Comparison of ENCODE assay signal across 10 mouse cellular contexts in the genomic region with DNA sequence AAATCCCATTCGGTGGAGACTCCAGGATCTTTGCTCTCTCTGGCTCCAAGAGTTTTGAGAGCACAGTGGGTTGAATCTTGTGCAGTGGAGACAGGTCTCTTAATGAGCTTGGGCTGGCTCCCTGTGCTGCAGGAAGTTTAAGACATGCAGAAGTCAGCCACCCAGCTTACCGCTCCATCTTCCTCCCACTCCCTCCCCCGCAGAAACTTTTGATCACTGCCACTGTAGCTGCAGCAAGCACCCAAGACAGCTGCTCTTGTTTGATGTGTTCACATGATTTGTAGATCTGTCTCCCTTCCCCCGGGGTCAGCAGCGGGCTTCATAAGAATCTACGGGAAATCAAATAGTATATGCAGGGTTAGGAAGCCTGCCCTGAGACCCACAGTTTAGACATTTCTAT. TPM values are rescaled to one million over a fixed set of nuclear protein-coding genes. Genes with fewer than 3 reads are reported as not detected.
A peak's percentile ranks its signal among the peaks of the same experiment; 100 is the strongest.
DNase-seq lines count a peak whose midpoint lies in the region; ATAC-seq and TF ChIP-seq lines count a peak whose summit lies in the region.
"Had no signal": no experiment of that assay in that cellular context is flagged by ENCODE, and none has a peak within 500 bp of the region (broad histone marks: within the 10 kb centered on the region; RNA-seq: fewer than 3 reads in every experiment).

No protein-coding gene starts in this region.

- intact Hi-C loops in gastrocnemius, adult 2 months (cut with DNase I), result no loop called here

- H3K27ac ChIP-seq in heart, embryonic 10.5 days, result 0 out of 2 replicates have a peak overlapping the region, but pooled peaks have one; percentile 36
- H3K27ac ChIP-seq in forebrain, postnatal 0 days (ENCODE audit: low read depth, low read length), result peak overlapping the region; percentile 74
- peak overlapping the region; percentile 51 for H3K27ac ChIP-seq in midbrain, embryonic 16.5 days (ENCODE audit: low read length)
- no peak overlapping the region for H3K27ac ChIP-seq in gastrocnemius, adult 2 months

- no peak overlapping the region for H3K4me3 ChIP-seq in heart, embryonic 10.5 days
- H3K4me3 ChIP-seq in forebrain, postnatal 0 days (ENCODE audit: low read depth, low read length), result no peak overlapping the region
- no peak overlapping the region for H3K4me3 ChIP-seq in midbrain, embryonic 16.5 days (ENCODE audit: low read depth, low read length)
- H3K4me3 ChIP-seq in gastrocnemius, adult 2 months, result no peak overlapping the region

- H3K9ac ChIP-seq in forebrain, postnatal 0 days, result no peak overlapping the region
- no peak overlapping the region for H3K9ac ChIP-seq in midbrain, embryonic 16.5 days (ENCODE audit: low read depth, low read length)

- no peaks in the 10 kb centered on the region for H3K9me3 ChIP-seq in heart, embryonic 10.5 days
- no peaks in the 10 kb centered on the region for H3K9me3 ChIP-seq in forebrain, postnatal 0 days (ENCODE audit: low read length)
- H3K9me3 ChIP-seq in midbrain, embryonic 16.5 days (replicated peaks; ENCODE audit: control insufficient read depth, low read length, poor library complexity, severe bottlenecking), result no peaks in the 10 kb centered on the region

- TF ChIP-seq CTCF in forebrain, postnatal 0 days (IDR thresholded peaks at IDR 0.05; ENCODE audit: low read depth), result no peak
- no peak for TF ChIP-seq CTCF in gastrocnemius, adult 2 months (IDR thresholded peaks at IDR 0.05)

- no peak for DNase-seq in heart, embryonic 10.5 days (ENCODE audit: low spot score)
- DNase-seq in heart, adult 8-10 months (ENCODE audit: low spot score), result no peak
- DNase-seq in B cell, adult 2 months, result peak; percentile 38 to 46
- DNase-seq in forebrain, postnatal 0 days, result no peak
- no peak for DNase-seq in gastrocnemius, adult 2 months
- DNase-seq in cerebellum, adult 8-10 months, result no peak
- DNase-seq in cerebellum, postnatal 4 days (ENCODE audit: low spot score in 2 of 2), result no peak

- no peaks in the 10 kb centered on the region for H3K27me3 ChIP-seq in heart, embryonic 10.5 days (ENCODE audit: insufficient read depth, poor library complexity, severe bottlenecking)
- no peaks in the 10 kb centered on the region for H3K27me3 ChIP-seq in forebrain, postnatal 0 days (ENCODE audit: insufficient read depth, low read length)
- no peaks in the 10 kb centered on the region for H3K27me3 ChIP-seq in midbrain, embryonic 16.5 days (ENCODE audit: control insufficient read depth, insufficient read depth, low read depth, low read length)

- 0 out of 2 replicates have a peak, but pooled peaks have one; percentile 1 for ATAC-seq in forebrain, postnatal 0 days
- ATAC-seq in midbrain, embryonic 16.5 days, result peak; percentile 36

- peaks cover 19% of the 10 kb centered on the region for H3K4me1 ChIP-seq in heart, embryonic 10.5 days
- no peaks in the 10 kb centered on the region; the same call in 1 of the 2 replicates for H3K4me1 ChIP-seq in forebrain, postnatal 0 days (ENCODE audit: insufficient read depth)
- peaks cover 17% of the 10 kb centered on the region for H3K4me1 ChIP-seq in midbrain, embryonic 16.5 days (ENCODE audit: control insufficient read depth, insufficient read depth, low read length)

- H3K4me2 ChIP-seq in forebrain, postnatal 0 days (ENCODE audit: low read depth), result no peak overlapping the region
- H3K4me2 ChIP-seq in midbrain, embryonic 16.5 days (ENCODE audit: low read length), result no peak overlapping the region

- WGBS in heart, embryonic 10.5 days, result 56% methylated on average over 6 of the region's 6 CpGs
- WGBS in forebrain, postnatal 0 days, result 58% methylated on average over 6 of the region's 6 CpGs
- 34% methylated on average over 6 of the region's 6 CpGs for WGBS in midbrain, embryonic 16.5 days

- peaks cover 20% of the 10 kb centered on the region for H3K36me3 ChIP-seq in heart, embryonic 10.5 days
- H3K36me3 ChIP-seq in forebrain, postnatal 0 days (ENCODE audit: insufficient read depth), result peaks cover 26% of the 10 kb centered on the region
- peaks cover 5% of the 10 kb centered on the region; the same call in 1 of the 2 replicates for H3K36me3 ChIP-seq in midbrain, embryonic 16.5 days (ENCODE audit: control insufficient read depth, insufficient read depth, low read length)

RNA-seq across cellular contexts. Expression of gene Gja10, which starts 42.3 kb away (rescaled TPM):
- polyA plus RNA-seq in heart, embryonic 10.5 days (2016; fragmentation: Nextera tagmentation; extraction: Ambion mirVana), result 0.09 TPM in 1 of 2 replicates, not detected in the other
- total RNA-seq in heart, adult 8-10 months (2022), result not detected
- 0.14 TPM in 1 of 2 replicates, not detected in the other for total RNA-seq in forebrain, postnatal 0 days (2014; rRNA removed)
- not detected in 2 replicates for polyA plus RNA-seq in forebrain, postnatal 0 days (2015; fragmentation: Nextera tagmentation; extraction: Ambion mirVana)
- 0.10 TPM in 1 of 2 replicates, not detected in the other for polyA plus RNA-seq in midbrain, embryonic 16.5 days (2015; fragmentation: Nextera tagmentation; extraction: Ambion mirVana)
- total RNA-seq in gastrocnemius, adult 2 months (2021), result not detected
- polyA plus RNA-seq: embryonic facial prominence, embryonic 11.5 days; limb, embryonic 11.5 days had no signal

RNA-seq across cellular contexts. Expression of gene Casp8ap2, which starts 55.0 kb away (rescaled TPM):
- polyA plus RNA-seq in heart, embryonic 10.5 days (2016; fragmentation: Nextera tagmentation; extraction: Ambion mirVana), result 39.5 and 48.7 TPM in 2 replicates
- 1 to 10 TPM; 5.1 to 7.8 (median 6.9) TPM for total RNA-seq in heart, adult 8-10 months (2022)
- 22.9 and 25.1 TPM in 2 replicates for total RNA-seq in forebrain, postnatal 0 days (2014; rRNA removed)
- 25.4 and 30.4 TPM in 2 replicates for polyA plus RNA-seq in forebrain, postnatal 0 days (2015; fragmentation: Nextera tagmentation; extraction: Ambion mirVana)
- 33.2 and 43.4 TPM in 2 replicates for polyA plus RNA-seq in midbrain, embryonic 16.5 days (2015; fragmentation: Nextera tagmentation; extraction: Ambion mirVana)
- total RNA-seq in gastrocnemius, adult 2 months (2021), result 1 to 10 TPM; 4.3 to 5.0 TPM

Comparison
In these comparisons a context has a peak if more than half of its experiments do, and no peak if none do; other contexts are left out.
1. DNase-seq: peak in B cell, adult 2 months (2 of 2); none in heart, embryonic 10.5 days (single experiment), heart, adult 8-10 months (single experiment), forebrain, postnatal 0 days (single experiment), gastrocnemius, adult 2 months (single experiment), cerebellum, adult 8-10 months (single experiment) and cerebellum, postnatal 4 days (0 of 2).